Mouse (Mus musculus): ENCODE data around the gene Cilp2. TPM values are rescaled to one million over a fixed set of nuclear protein-coding genes. Genes with fewer than 3 reads are reported as not detected.

The Cilp2 gene
- polyA plus RNA-seq, 1 experiment = not detected

- no peak overlapping the region for H3K27ac ChIP-seq (ENCODE audit: insufficient read depth, low read depth, low read length)
- H3K4me1 ChIP-seq (ENCODE audit: control insufficient read depth, insufficient read depth, low read length) = peaks cover 8% of the 10 kb centered on the region
- TF ChIP-seq CTCF (IDR thresholded peaks at IDR 0.05; ENCODE audit: insufficient read depth, low read depth, low read length) = no peak
- WGBS = 77% methylated on average over 7 of the region's 7 CpGs
- H3K4me3 ChIP-seq (ENCODE audit: insufficient read depth, low read depth, low read length) = no peak overlapping the region
These were observed 36.5 kb downstream of the Cilp2 start for GRCm38 (mm10) chr8:69850926-69851506.

- WGBS = 49% methylated on average over 3 of the region's 3 CpGs
- Histone ChIP-seq H3K27ac (ENCODE audit: insufficient read depth, low read depth, low read length) (no peak overlapping the region), H3K4me1 (ENCODE audit: control insufficient read depth, insufficient read depth, low read length) (peaks cover 8% of the 10 kb centered on the region), H3K4me3 (ENCODE audit: insufficient read depth, low read depth, low read length) (no peak overlapping the region)
- no peak for TF ChIP-seq POLR2A (IDR thresholded peaks at IDR 0.05; ENCODE audit: insufficient read depth, low read depth, low read length)
These were observed 37.6 kb downstream of the Cilp2 start for GRCm38 (mm10) chr8:69849899-69850298.

GRCm38 (mm10) chr8:69848951-69849350, 38.5 kb downstream of the Cilp2 start:
- no peak for TF ChIP-seq CTCF (IDR thresholded peaks at IDR 0.05; ENCODE audit: insufficient read depth, low read depth, low read length)
- TF ChIP-seq POLR2A (IDR thresholded peaks at IDR 0.05; ENCODE audit: insufficient read depth, low read depth, low read length) = no peak
- H3K4me3 ChIP-seq (ENCODE audit: insufficient read depth, low read depth, low read length) = no peak overlapping the region
- peaks cover 8% of the 10 kb centered on the region for H3K4me1 ChIP-seq (ENCODE audit: control insufficient read depth, insufficient read depth, low read length)
- WGBS = 87% methylated on average over 8 of the region's 8 CpGs
- no peak overlapping the region for H3K27ac ChIP-seq (ENCODE audit: insufficient read depth, low read depth, low read length)

- no peak overlapping the region for H3K27ac ChIP-seq (ENCODE audit: insufficient read depth, low read depth, low read length)
- peaks cover 8% of the 10 kb centered on the region for H3K4me1 ChIP-seq (ENCODE audit: control insufficient read depth, insufficient read depth, low read length)
- TF ChIP-seq CTCF (IDR thresholded peaks at IDR 0.05; ENCODE audit: insufficient read depth, low read depth, low read length) (no peak), POLR2A (IDR thresholded peaks at IDR 0.05; ENCODE audit: insufficient read depth, low read depth, low read length) (no peak)
- 84% methylated on average over 3 of the region's 3 CpGs for WGBS
- H3K4me3 ChIP-seq (ENCODE audit: insufficient read depth, low read depth, low read length) = no peak overlapping the region
These were observed 40.1 kb downstream of the Cilp2 start for GRCm38 (mm10) chr8:69847167-69848065.

- TF ChIP-seq CTCF (IDR thresholded peaks at IDR 0.05; ENCODE audit: insufficient read depth, low read depth, low read length) (no peak), POLR2A (IDR thresholded peaks at IDR 0.05; ENCODE audit: insufficient read depth, low read depth, low read length) (no peak)
- peaks cover 4% of the 10 kb centered on the region; the same call in 1 of the 2 replicates for H3K4me1 ChIP-seq (ENCODE audit: control insufficient read depth, insufficient read depth, low read length)
- no peak overlapping the region for H3K4me3 ChIP-seq (ENCODE audit: insufficient read depth, low read depth, low read length)
- no peak overlapping the region for H3K27ac ChIP-seq (ENCODE audit: insufficient read depth, low read depth, low read length)
- WGBS = 84% methylated on average over 8 of the region's 8 CpGs
These were observed 50.3 kb downstream of the Cilp2 start for GRCm38 (mm10) chr8:69837057-69837682.

GRCm38 (mm10) chr8:69832298-69832853, 55.1 kb downstream of the Cilp2 start, which contains the start of gene Pbx4:
Gene Pbx4 (plus strand): TSS chr8:69832491.
- H3K4me1 ChIP-seq (ENCODE audit: control insufficient read depth, insufficient read depth, low read length) = peaks cover 4% of the 10 kb centered on the region; the same call in 1 of the 2 replicates
- H3K4me3 ChIP-seq (ENCODE audit: insufficient read depth, low read depth, low read length) = peak within 1 kb of the TSS; percentile 75
- WGBS = under 1% methylated on average over 38 of the region's 38 CpGs
- TF ChIP-seq POLR2A (IDR thresholded peaks at IDR 0.05; ENCODE audit: insufficient read depth, low read depth, low read length) (peak; percentile 39; the same call in 1 of the 2 replicates), CTCF (IDR thresholded peaks at IDR 0.05; ENCODE audit: insufficient read depth, low read depth, low read length) (no peak)
- H3K27ac ChIP-seq (ENCODE audit: insufficient read depth, low read depth, low read length) = peak within 1 kb of the TSS; percentile 47

Other genes with a start within 250 kb of the Cilp2 start
- gene Zfp964, start 233.2 kb downstream of the Cilp2 start, polyA plus RNA-seq (2012; ENCODE audit: insufficient read depth, insufficient read length, low replicate concordance, missing spikeins) = not detected in 2 replicates
- gene Zfp869, start 177.0 kb downstream of the Cilp2 start, polyA plus RNA-seq (2012; ENCODE audit: insufficient read depth, insufficient read length, low replicate concordance, missing spikeins) = not detected in 2 replicates
- not detected in 2 replicates for gene Zfp963, start 137.7 kb downstream of the Cilp2 start, polyA plus RNA-seq (2012; ENCODE audit: insufficient read depth, insufficient read length, low replicate concordance, missing spikeins)
- not detected in 2 replicates for gene Gm20422, start 112.8 kb downstream of the Cilp2 start, polyA plus RNA-seq (2012; ENCODE audit: insufficient read depth, insufficient read length, low replicate concordance, missing spikeins)
- not detected in 2 replicates for gene Atp13a1, start 96.5 kb downstream of the Cilp2 start, polyA plus RNA-seq (2012; ENCODE audit: insufficient read depth, insufficient read length, low replicate concordance, missing spikeins)
- not detected in 2 replicates for gene Zfp866, start 96.5 kb downstream of the Cilp2 start, polyA plus RNA-seq (2012; ENCODE audit: insufficient read depth, insufficient read length, low replicate concordance, missing spikeins)
- not detected in 2 replicates for gene Gmip, start 79.0 kb downstream of the Cilp2 start, polyA plus RNA-seq (2012; ENCODE audit: insufficient read depth, insufficient read length, low replicate concordance, missing spikeins)
- gene Lpar2, start 65.3 kb downstream of the Cilp2 start, polyA plus RNA-seq (2012; ENCODE audit: insufficient read depth, insufficient read length, low replicate concordance, missing spikeins) = not detected in 2 replicates
- gene Pbx4, start 55.2 kb downstream of the Cilp2 start, polyA plus RNA-seq (2012; ENCODE audit: insufficient read depth, insufficient read length, low replicate concordance, missing spikeins) = not detected in 2 replicates
- gene Tssk6, start 14.5 kb upstream of the Cilp2 start, polyA plus RNA-seq (2012; ENCODE audit: insufficient read depth, insufficient read length, low replicate concordance, missing spikeins) = not detected in 2 replicates
- not detected in 2 replicates for gene Ndufa13, start 14.9 kb upstream of the Cilp2 start, polyA plus RNA-seq (2012; ENCODE audit: insufficient read depth, insufficient read length, low replicate concordance, missing spikeins)
- gene Yjefn3, start 15.0 kb upstream of the Cilp2 start, polyA plus RNA-seq (2012; ENCODE audit: insufficient read depth, insufficient read length, low replicate concordance, missing spikeins) = not detected in 2 replicates
- gene Gatad2a, start 108.7 kb upstream of the Cilp2 start, polyA plus RNA-seq (2012; ENCODE audit: insufficient read depth, insufficient read length, low replicate concordance, missing spikeins) = not detected in 2 replicates
- gene Mau2, start 155.0 kb upstream of the Cilp2 start, polyA plus RNA-seq (2012; ENCODE audit: insufficient read depth, insufficient read length, low replicate concordance, missing spikeins) = not detected in 2 replicates
- not detected in 2 replicates for gene Sugp1, start 155.1 kb upstream of the Cilp2 start, polyA plus RNA-seq (2012; ENCODE audit: insufficient read depth, insufficient read length, low replicate concordance, missing spikeins)
- not detected in 2 replicates for gene Tm6sf2, start 185.2 kb upstream of the Cilp2 start, polyA plus RNA-seq (2012; ENCODE audit: insufficient read depth, insufficient read length, low replicate concordance, missing spikeins)
- gene Hapln4, start 195.8 kb upstream of the Cilp2 start, polyA plus RNA-seq (2012; ENCODE audit: insufficient read depth, insufficient read length, low replicate concordance, missing spikeins) = not detected in 2 replicates
- gene Ncan, start 233.2 kb upstream of the Cilp2 start, polyA plus RNA-seq (2012; ENCODE audit: insufficient read depth, insufficient read length, low replicate concordance, missing spikeins) = 84.7 TPM in 1 of 2 replicates, not detected in the other
- gene Nr2c2ap, start 243.6 kb upstream of the Cilp2 start, polyA plus RNA-seq (2012; ENCODE audit: insufficient read depth, insufficient read length, low replicate concordance, missing spikeins) = not detected in 2 replicates

Measured in olfactory bulb, adult 2 months (tissue).